Mouse (Mus musculus) lung, postnatal 0 days (tissue): Measurements from ENCODE around the gene Tbc1d15.
A peak's percentile ranks its signal among the peaks of the same experiment; 100 is the strongest.

ENCODE experiments used
- CTCF ChIP-seq: IDR thresholded peaks from 2 replicates; pipeline ENCODE4 v1.5.1; 2016; ENCODE audit warnings: antibody characterized with exemption, mild to moderate bottlenecking
- EP300 ChIP-seq: IDR thresholded peaks from 2 replicates; pipeline ENCODE4 v1.6.1; 2016; ENCODE audit warnings: antibody characterized with exemption, mild to moderate bottlenecking, control low read depth

DNA sequence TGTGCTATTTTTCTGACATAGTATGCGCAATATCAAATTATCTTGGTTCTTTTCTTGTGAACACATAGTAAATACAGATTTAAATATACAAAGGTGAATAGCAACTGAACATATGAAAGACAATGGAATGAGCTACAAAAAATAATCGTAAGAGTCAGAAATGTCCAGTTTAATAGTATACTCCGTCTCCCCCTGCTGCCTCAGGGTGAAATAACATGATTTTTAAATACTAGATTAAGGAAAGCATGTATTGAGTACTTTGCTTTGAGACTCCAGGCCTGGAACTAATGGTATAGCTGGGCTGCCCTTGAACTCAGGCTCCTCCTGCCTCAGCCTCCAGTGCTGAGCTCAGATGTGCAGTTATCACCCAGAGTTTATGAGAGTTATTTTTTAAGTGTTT, 18.8 kb downstream of the Tbc1d15 start:
- TF ChIP-seq CTCF (peak; percentile 34), EP300 (no peak)
